Mouse (Mus musculus): ENCODE measurements around the gene Cpb2.

DNA sequence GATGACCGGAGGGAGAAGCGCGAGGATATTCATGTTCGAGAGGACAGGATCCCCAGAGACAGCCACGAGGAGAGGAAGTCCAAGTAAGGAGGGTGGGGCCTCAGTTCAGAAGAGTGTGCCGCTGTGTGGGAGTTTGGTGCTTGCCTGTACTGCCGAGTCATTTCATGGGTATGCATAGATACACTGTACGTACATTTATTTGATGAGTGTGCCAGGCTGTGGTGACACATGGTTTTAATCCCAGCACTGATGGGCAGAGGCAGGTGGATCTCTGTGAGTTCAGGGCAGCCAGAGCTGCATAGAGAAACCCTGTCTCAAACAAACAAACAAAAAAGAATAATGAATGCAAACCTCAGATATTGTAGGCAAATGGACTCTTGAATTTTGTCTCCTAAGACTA lies 86.0 kb downstream of the Cpb2 start:
- TF ChIP-seq CTCF (IDR thresholded peaks at IDR 0.05; ENCODE audit: low read depth) (no peak), EP300 (IDR thresholded peaks at IDR 0.05; ENCODE audit: low read depth) (no peak)

All from heart, postnatal 0 days (tissue).